Mouse (Mus musculus) spleen, adult 2 months (tissue): ENCODE measurements around the gene Wsb1.

ENCODE experiments used
- CTCF ChIP-seq: fragments of 200-500 bp; IDR thresholded peaks from 2 replicates; pipeline ENCODE4 v1.5.1; 2011; ENCODE audit warnings: mild to moderate bottlenecking, inconsistent platforms; ENCODE audit not compliant: insufficient read depth, insufficient read length, insufficient replicate concordance; ENCODE audit errors: extremely low read depth
- POLR2A ChIP-seq: fragments of 200-500 bp; IDR thresholded peaks from 2 replicates; pipeline ENCODE4 v1.6.1; 2011; ENCODE audit warnings: low read depth, low read length, inconsistent platforms

DNA sequence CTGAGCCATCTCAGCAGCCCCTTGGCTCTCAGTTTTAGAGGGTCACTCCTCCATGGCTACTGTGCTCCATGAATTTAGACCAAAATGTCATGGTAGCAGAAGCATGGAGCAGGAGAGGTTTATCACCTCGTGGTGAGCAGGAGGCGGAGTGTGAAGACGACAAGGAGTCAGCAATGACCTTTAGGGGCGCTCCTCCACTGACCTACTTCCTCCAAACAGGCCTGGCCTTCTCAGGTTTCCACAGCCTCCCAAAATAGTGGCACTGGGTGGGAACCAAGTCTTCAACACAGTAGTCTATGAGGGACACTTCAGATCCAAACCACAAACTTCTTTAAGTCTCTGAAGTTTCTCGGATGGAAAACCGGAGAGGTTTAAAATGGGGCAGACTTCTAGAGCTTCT is 4.3 kb upstream of the Wsb1 start:
- TF ChIP-seq CTCF, result no peak
- TF ChIP-seq POLR2A, result no peak
